Mouse (Mus musculus) embryonic facial prominence, embryonic 15.5 days (tissue): ENCODE measurements around the gene Clhc1. TPM values are rescaled to one million over a fixed set of nuclear protein-coding genes. Genes with fewer than 3 reads are reported as not detected.

ENCODE experiments used
- ATAC-seq: fragments of 200-750 bp; cut with Nextera tagmentation; 2 replicates; pipeline ENCODE4 v1.8.0; 2017; ENCODE audit warnings: low read depth, moderate TSS enrichment; ENCODE audit not compliant: insufficient number of reproducible peaks, low FRiP score, low TSS enrichment
- H3K27ac ChIP-seq: fragments of 300-500 bp; sonication (generic); replicated peaks from 2 replicates; pipeline ENCODE4 v1.5.1; 2015; ENCODE audit warnings: mild to moderate bottlenecking, inconsistent platforms
- H3K27me3 ChIP-seq: fragments of 300-500 bp; sonication (generic); 2 replicates; pipeline ENCODE4 v1.6.1; 2015; ENCODE audit warnings: inconsistent platforms
- H3K36me3 ChIP-seq: fragments of 300-500 bp; sonication (generic); 2 replicates; pipeline ENCODE4 v1.6.1; 2015; ENCODE audit warnings: mild to moderate bottlenecking, inconsistent platforms
- H3K4me1 ChIP-seq: fragments of 300-500 bp; sonication (generic); 2 replicates; pipeline ENCODE4 v1.6.1; 2015; ENCODE audit warnings: inconsistent platforms
- H3K4me2 ChIP-seq: fragments of 300-500 bp; sonication (generic); replicated peaks from 2 replicates; pipeline ENCODE4 v1.6.1; 2015; ENCODE audit warnings: mild to moderate bottlenecking, inconsistent platforms
- H3K4me3 ChIP-seq: fragments of 300-500 bp; sonication (generic); replicated peaks from 2 replicates; pipeline ENCODE4 v1.5.1; 2015; ENCODE audit warnings: mild to moderate bottlenecking, inconsistent platforms
- H3K9ac ChIP-seq: fragments of 300-500 bp; sonication (generic); 2 replicates; pipeline ENCODE4 v1.6.1; 2015; ENCODE audit warnings: inconsistent platforms
- H3K9me3 ChIP-seq: fragments of 300-500 bp; sonication (generic); replicated peaks from 2 replicates; pipeline ENCODE4 v1.6.1; 2016; ENCODE audit warnings: inconsistent platforms
- WGBS: fragments of 180-500 bp; shearing (Covaris S2); methylation state at CpG from one replicate; pipeline ENCODE4 v1.1.7; 2015; 5-methylcytosine and 5-hydroxymethylcytosine counted together
- polyA plus RNA-seq: library from polyadenylated mRNA; unstranded; fragments of >200 nt; fragmentation: Nextera tagmentation; extraction: Ambion mirVana; gene quantifications from 2 replicates; pipeline ENCODE4 v1.2.1, GENCODE M21; 2015

Gene Clhc1
- polyA plus RNA-seq, 1 experiment from 2014 or later = 0.29 TPM

GRCm38 (mm10) chr11:29622030-29622790, 74.5 kb downstream of the Clhc1 start:
- Histone ChIP-seq H3K36me3 (no peaks in the 10 kb centered on the region), H3K4me2 (no peak overlapping the region), H3K4me3 (no peak overlapping the region), H3K27ac (no peak overlapping the region), H3K27me3 (no peaks in the 10 kb centered on the region), H3K9ac (no peak overlapping the region), H3K9me3 (no peaks in the 10 kb centered on the region), H3K4me1 (no peaks in the 10 kb centered on the region)
- WGBS = 58% methylated on average over 5 of the region's 5 CpGs
- ATAC-seq = no peak

GRCm38 (mm10) chr11:29623327-29623726, 75.6 kb downstream of the Clhc1 start:
- no peaks in the 10 kb centered on the region for H3K4me1 ChIP-seq
- WGBS = 82% methylated on average over 3 of the region's 3 CpGs
- H3K4me2 ChIP-seq = no peak overlapping the region
- H3K36me3 ChIP-seq = no peaks in the 10 kb centered on the region
- H3K9ac ChIP-seq = no peak overlapping the region
- no peak for ATAC-seq
- no peaks in the 10 kb centered on the region for H3K9me3 ChIP-seq
- H3K4me3 ChIP-seq = no peak overlapping the region
- no peaks in the 10 kb centered on the region for H3K27me3 ChIP-seq
- H3K27ac ChIP-seq = no peak overlapping the region

GRCm38 (mm10) chr11:29626541-29626940, 78.8 kb downstream of the Clhc1 start:
- Histone ChIP-seq H3K4me1 (no peaks in the 10 kb centered on the region), H3K4me3 (no peak overlapping the region), H3K9ac (no peak overlapping the region), H3K27me3 (no peaks in the 10 kb centered on the region), H3K27ac (no peak overlapping the region; the same call in 1 of the 2 replicates), H3K36me3 (no peaks in the 10 kb centered on the region), H3K4me2 (no peak overlapping the region), H3K9me3 (no peaks in the 10 kb centered on the region)
- WGBS = 40% methylated on average over 5 of the region's 5 CpGs
- ATAC-seq = no peak

DNA sequence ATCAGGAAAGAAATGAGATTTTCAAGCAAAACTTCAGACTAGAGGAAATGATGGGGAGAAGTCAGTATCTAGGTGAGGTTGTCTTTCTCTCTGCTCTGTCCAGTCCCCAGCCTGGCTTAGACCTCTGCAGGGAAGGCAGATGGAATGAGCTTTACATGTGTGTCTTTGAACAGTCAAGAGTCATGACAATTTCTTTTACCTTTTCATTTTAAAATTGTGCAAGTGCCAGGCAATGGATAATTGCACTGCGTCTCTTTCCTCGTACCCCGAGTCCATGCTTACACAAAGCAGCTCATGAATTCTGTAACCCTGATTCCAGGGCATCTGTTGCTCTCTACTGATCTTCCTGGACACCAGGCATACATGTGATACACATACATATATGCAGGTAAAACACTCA, 80.0 kb downstream of the Clhc1 start:
- Histone ChIP-seq H3K27me3 (no peaks in the 10 kb centered on the region), H3K9me3 (no peaks in the 10 kb centered on the region), H3K9ac (no peak overlapping the region), H3K4me2 (no peak overlapping the region), H3K36me3 (no peaks in the 10 kb centered on the region), H3K27ac (no peak overlapping the region), H3K4me1 (no peaks in the 10 kb centered on the region), H3K4me3 (no peak overlapping the region)
- 82% methylated on average over 3 of the region's 3 CpGs for WGBS
- ATAC-seq = no peak

Other genes starting within 250 kb of the Clhc1 start
- gene Ccdc88a, start 174.3 kb upstream of the Clhc1 start, polyA plus RNA-seq = 38.1 and 40.4 TPM in 2 replicates
- gene Prorsd1, start 32.9 kb upstream of the Clhc1 start, polyA plus RNA-seq = 31.6 and 32.7 TPM in 2 replicates
- 41.8 and 42.8 TPM in 2 replicates for gene Mtif2, start 21.5 kb upstream of the Clhc1 start, polyA plus RNA-seq
- gene Rps27a, start 159 bp downstream of the Clhc1 start, polyA plus RNA-seq = 1,018 and 1,131 TPM in 2 replicates
- gene Rtn4, start 145.0 kb downstream of the Clhc1 start, polyA plus RNA-seq = 82.4 and 94.4 TPM in 2 replicates